Mouse (Mus musculus): ENCODE measurements at regions not wholly inside any gene's neighbourhood (a gene's known extent, or its start where the extent isn't known, plus 50 kb on each side); places are given as distances from the start of the nearest gene placed in this dataset.
"Not testable (repeated sequence)": the region's sequence is repeated elsewhere in the genome, so short reads cannot be mapped to it uniquely, and the experiment has no call there.

DNA sequence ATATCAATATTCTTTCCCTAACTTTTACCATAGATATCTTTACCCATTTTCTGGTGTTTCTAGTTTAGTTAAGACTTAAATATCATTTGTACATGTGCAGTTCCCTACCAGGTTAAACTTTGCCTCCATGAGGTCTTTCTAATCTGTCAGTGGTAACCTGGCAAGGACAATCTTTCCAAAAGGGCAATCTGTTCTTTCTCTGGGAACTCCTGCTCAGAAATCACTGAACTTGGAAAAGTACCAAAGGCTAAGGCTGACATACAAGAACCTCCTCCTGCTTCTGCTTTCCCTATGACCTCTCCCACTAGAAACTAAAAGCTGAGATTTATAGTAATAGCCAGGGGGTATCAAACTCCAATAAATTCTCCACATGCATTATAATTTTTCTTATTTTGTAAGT is 1102.4 kb upstream of the Ghitm start:
- no peak for DNase-seq (ENCODE audit: low read depth)

DNA sequence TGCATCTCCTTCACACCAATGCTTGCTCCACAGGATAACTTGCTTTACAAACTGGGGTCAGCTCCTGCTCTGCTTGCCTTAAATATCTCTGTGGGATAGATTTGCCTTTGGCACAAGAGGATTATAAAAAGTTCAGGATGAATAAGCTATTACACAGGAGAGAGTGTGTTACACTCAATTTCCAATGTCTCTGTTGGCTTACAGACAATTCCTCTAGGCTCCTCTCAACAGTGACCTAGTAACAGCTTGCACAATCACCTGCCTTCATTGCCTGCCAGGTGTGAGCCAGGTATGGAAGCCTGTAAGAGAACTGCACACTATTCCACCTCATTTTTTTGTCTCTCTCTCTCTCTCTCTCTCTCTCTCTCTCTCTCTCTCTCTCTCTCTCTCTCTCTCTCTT is 1073.5 kb upstream of the Ghitm start:
- DNase-seq (ENCODE audit: low read depth): peak; percentile 59

DNA sequence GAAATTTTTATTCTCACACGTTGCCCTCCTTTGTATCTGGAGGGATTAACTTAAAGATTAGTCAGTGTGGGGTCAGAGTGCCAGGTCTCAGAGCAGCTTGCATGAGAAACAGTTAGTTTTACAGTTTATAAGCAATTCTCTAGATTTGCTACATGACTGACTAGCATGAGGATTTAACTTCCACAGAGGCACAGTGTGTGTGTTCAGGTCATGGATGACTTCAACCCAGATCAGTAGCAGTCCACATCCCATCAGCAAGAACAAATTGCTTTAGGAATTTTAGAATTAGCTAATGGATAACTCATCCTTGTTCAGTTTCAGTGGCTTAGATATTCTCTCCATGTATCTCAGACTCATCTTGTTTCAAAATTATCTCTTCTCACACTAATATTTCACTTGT is 1056.7 kb upstream of the Ghitm start:
- DNase-seq (ENCODE audit: low read depth): no peak

DNA sequence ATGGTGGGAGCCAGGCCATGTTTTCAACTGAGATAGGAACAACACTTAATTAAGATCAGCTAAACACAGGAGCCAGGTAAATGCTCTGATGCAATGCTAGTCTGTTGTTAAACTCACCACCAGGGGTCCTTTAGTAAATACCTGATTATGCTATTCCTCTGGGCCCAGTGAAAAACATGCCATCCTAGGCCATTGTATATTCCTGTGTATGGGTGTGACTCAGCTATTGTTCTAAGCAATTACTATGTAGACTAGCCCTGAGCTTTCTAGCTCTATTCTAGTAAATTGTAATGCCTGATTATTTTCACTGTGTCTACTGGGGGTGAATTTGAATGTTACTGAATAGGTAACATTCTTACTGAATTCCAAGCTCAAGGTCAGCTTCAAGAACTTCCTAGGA is 1050.5 kb upstream of the Ghitm start:
- not testable (repeated sequence) for DNase-seq (ENCODE audit: low read depth)

DNA sequence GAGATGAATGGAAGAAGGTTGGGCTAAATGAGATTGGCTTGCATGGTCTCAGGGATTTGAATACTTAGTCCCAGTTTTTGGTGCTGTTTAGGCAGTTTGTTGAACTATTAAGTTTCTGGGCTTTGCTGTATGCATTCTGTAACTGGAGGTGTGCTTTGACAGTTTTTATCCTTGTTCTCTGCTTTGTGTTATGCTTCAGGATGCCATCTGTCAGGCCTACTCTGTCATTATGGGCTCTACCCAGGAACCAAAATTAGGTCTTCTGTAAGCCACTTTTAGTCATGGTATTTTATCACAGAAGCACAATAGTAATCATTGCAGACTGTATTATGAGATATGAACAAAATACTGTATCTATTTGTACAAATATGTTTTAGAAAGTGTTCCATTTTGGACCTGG is 1017.8 kb upstream of the Ghitm start:
- DNase-seq (ENCODE audit: low read depth): no peak

DNA sequence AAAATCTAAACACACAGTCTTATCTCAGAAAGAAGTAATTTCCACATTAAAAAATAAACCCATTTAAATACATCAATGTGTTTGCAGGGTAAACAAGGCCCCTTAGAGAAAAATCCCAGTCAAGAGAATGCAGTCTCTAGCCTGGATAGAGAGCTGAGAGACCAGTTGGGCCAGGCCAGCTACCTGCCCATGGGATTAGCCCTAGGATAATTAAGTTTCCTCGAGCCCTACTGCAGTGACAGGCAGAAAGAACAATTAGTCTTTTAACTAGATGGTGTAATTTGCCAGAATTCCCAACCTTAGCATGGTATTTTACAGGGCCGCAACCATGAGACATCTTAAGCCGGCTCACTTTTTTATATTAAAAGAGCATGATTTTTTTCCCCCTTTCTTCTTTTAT is 995.6 kb upstream of the Ghitm start:
- DNase-seq (ENCODE audit: low read depth): no peak

All from gonadal fat pad, adult 2 months (tissue).